Mouse (Mus musculus) stomach, postnatal 0 days (tissue): Measurements from ENCODE around the gene Ttc29. TPM values are rescaled to one million over a fixed set of nuclear protein-coding genes. Genes with fewer than 3 reads are reported as not detected.

Experiments used
- ATAC-seq: fragments of 200-750 bp; cut with Nextera tagmentation; 2 replicates; pipeline ENCODE4 v1.8.0; 2017; ENCODE audit not compliant: low FRiP score, low TSS enrichment
- DNase-seq: peaks from one replicate; pipeline ENCODE4 v3.0.0-alpha.2; 2016; ENCODE audit warnings: low spot score
- H3K27ac ChIP-seq: fragments of 300-500 bp; sonication (generic); replicated peaks from 2 replicates; pipeline ENCODE4 v1.5.1; 2014; ENCODE audit warnings: mild to moderate bottlenecking, control low read depth
- H3K27me3 ChIP-seq: fragments of 300-500 bp; sonication (generic); 2 replicates; pipeline ENCODE4 v1.6.1; 2014; ENCODE audit warnings: low read length; ENCODE audit not compliant: control insufficient read depth, insufficient read depth
- H3K36me3 ChIP-seq: fragments of 300-500 bp; sonication (generic); 2 replicates; pipeline ENCODE4 v1.6.1; 2014; ENCODE audit warnings: low read length, mixed read lengths; ENCODE audit not compliant: control insufficient read depth, insufficient read depth
- H3K4me1 ChIP-seq: fragments of 300-500 bp; sonication (generic); replicated peaks from 2 replicates; pipeline ENCODE4 v1.6.1; 2014; ENCODE audit warnings: antibody characterized with exemption; ENCODE audit not compliant: control insufficient read depth, insufficient read depth
- H3K4me2 ChIP-seq: fragments of 300-500 bp; sonication (generic); replicated peaks from 2 replicates; pipeline ENCODE4 v1.6.1; 2014; ENCODE audit warnings: low read depth, mild to moderate bottlenecking, control low read depth, moderate library complexity
- H3K4me3 ChIP-seq: fragments of 300-500 bp; sonication (generic); 2 replicates; pipeline ENCODE4 v1.5.1; 2014; ENCODE audit warnings: low read depth, low read length, control low read depth
- H3K9ac ChIP-seq: fragments of 300-500 bp; sonication (generic); 2 replicates; pipeline ENCODE4 v1.6.1; 2014; ENCODE audit warnings: mild to moderate bottlenecking, low read length, control low read depth, mixed read lengths
- H3K9me3 ChIP-seq: fragments of 300-500 bp; sonication (generic); 2 replicates; pipeline ENCODE4 v1.6.1; 2016; ENCODE audit warnings: low read length; ENCODE audit not compliant: control insufficient read depth
- CTCF ChIP-seq: IDR thresholded peaks from 2 replicates; pipeline ENCODE4 v1.5.1; 2016; ENCODE audit warnings: antibody characterized with exemption, low read depth, mild to moderate bottlenecking, moderate library complexity
- EP300 ChIP-seq: optimal IDR thresholded peaks from 2 replicates; pipeline ENCODE3; 2016; ENCODE audit warnings: antibody characterized with exemption
- WGBS: fragments of 180-500 bp; shearing (Covaris S2); extraction: QIAGEN DNeasy Blood & Tissue Kit; methylation state at CpG from one replicate; pipeline ENCODE4 v1.1.7; 2014; 5-methylcytosine and 5-hydroxymethylcytosine counted together
- polyA plus RNA-seq: library from polyadenylated mRNA; unstranded; fragments of >200 nt; fragmentation: Nextera tagmentation; extraction: Ambion mirVana; gene quantifications from 2 replicates; pipeline ENCODE4 v1.2.1, GENCODE M21; 2015

Ttc29 gene
- polyA plus RNA-seq, result not detected in 2 replicates

DNA sequence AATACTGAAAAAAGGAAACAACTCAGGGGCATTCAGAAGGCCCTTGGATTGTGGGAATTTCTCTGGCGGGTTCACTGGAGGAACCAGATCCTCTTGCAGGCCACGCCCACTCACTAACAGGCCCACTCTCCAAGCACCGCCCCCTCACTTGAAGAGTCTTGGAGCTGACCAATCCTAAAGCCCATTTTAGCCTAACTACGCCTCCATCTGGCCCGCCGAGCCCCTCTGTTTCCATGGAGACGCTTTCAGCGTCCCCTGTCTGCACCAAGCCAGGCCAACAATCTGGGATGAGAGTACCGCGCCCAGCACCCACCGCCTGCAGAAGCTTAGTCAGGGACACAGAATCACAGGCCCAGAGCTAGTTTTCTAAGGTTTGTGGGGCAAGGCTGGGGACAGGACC is at the start of gene Ttc29:
Gene Ttc29, plus strand, starts transcription at position 224 of the 400 bp plus-strand sequence.
- H3K9me3 ChIP-seq, result no peaks in the 10 kb centered on the region
- H3K9ac ChIP-seq, result no peak within 1 kb of the TSS
- TF ChIP-seq CTCF (peak; percentile 8; the same call in 1 of the 2 replicates), EP300 (no peak)
- DNase-seq (peak; percentile 53), ATAC-seq (peak; percentile 64)
- no peak within 1 kb of the TSS for H3K27ac ChIP-seq
- 3% methylated on average over 11 of the region's 11 CpGs for WGBS
- H3K4me3 ChIP-seq, result no peak within 1 kb of the TSS
- peak within 1 kb of the TSS; percentile 29; the same call in 1 of the 2 replicates for H3K4me2 ChIP-seq
- no peaks in the 10 kb centered on the region for H3K27me3 ChIP-seq
- H3K36me3 ChIP-seq, result no peaks in the 10 kb centered on the region
- H3K4me1 ChIP-seq, result no peaks in the 10 kb centered on the region

- ATAC-seq (no peak), DNase-seq (no peak)
- WGBS, result 83% methylated on average over 1 of the region's 1 CpGs
- H3K27me3 ChIP-seq, result no peaks in the 10 kb centered on the region
- H3K4me1 ChIP-seq, result no peaks in the 10 kb centered on the region
- no peak overlapping the region for H3K4me3 ChIP-seq
- H3K27ac ChIP-seq, result no peak overlapping the region
- no peaks in the 10 kb centered on the region for H3K36me3 ChIP-seq
- no peak overlapping the region for H3K9ac ChIP-seq
- H3K9me3 ChIP-seq, result no peaks in the 10 kb centered on the region
- TF ChIP-seq CTCF (no peak), EP300 (no peak)
- no peak overlapping the region for H3K4me2 ChIP-seq
These were observed 41.7 kb upstream of the Ttc29 start for GRCm38 (mm10) chr8:78171351-78171750.

GRCm38 (mm10) chr8:78182654-78183053 is 30.4 kb upstream of the Ttc29 start:
- 80% methylated on average over 7 of the region's 7 CpGs for WGBS
- DNase-seq, result no peak
- ATAC-seq, result no peak
- Histone ChIP-seq H3K4me2 (no peak overlapping the region), H3K36me3 (no peaks in the 10 kb centered on the region), H3K9ac (no peak overlapping the region), H3K9me3 (no peaks in the 10 kb centered on the region), H3K4me3 (no peak overlapping the region), H3K4me1 (no peaks in the 10 kb centered on the region), H3K27ac (no peak overlapping the region), H3K27me3 (no peaks in the 10 kb centered on the region)
- no peak for TF ChIP-seq EP300
- no peak for TF ChIP-seq CTCF

DNA sequence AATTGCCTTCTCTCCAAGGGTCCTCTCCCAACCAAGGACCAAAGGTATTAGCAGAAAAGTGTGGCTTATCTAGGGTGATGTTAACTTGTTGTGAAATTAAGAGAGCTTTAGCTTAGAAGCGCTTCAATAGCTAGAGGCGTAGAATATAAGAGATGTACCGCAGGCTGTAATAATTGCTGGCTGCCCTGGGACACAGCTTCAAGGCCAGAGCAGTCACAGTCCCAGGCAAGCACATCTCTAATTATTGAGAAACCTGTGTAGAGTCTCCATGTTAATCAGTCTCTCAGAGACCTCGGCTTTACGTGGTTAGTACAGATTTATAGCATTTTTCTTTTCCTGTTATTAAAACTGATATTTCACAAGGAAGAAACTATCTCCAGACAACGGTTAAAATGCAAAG is 29.7 kb upstream of the Ttc29 start:
- WGBS, result 91% methylated on average over 6 of the region's 6 CpGs

DNA sequence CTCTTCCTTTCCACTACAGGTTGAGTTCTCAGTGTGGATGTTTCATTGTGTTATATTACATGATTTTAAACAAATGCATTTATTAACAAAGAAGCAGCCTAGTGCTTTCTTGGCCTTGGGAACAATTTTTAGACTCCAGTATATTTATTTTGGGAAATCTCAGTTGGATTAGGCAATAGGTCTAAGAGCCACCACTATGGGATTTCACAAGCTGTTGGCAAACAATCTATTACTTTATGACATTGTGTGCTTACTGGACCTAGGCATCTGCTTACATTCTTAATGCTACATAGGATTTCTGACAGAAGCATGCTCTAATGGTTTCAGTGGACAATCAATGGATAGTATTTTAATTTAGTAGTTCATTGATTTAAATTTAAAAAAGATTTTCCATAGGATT is 26.0 kb upstream of the Ttc29 start:
- H3K4me2 ChIP-seq, result no peak overlapping the region
- ATAC-seq (no peak), DNase-seq (no peak)
- H3K4me3 ChIP-seq, result no peak overlapping the region
- no peak overlapping the region for H3K27ac ChIP-seq
- no peaks in the 10 kb centered on the region for H3K36me3 ChIP-seq
- H3K4me1 ChIP-seq, result no peaks in the 10 kb centered on the region
- no peaks in the 10 kb centered on the region for H3K9me3 ChIP-seq
- no peaks in the 10 kb centered on the region for H3K27me3 ChIP-seq
- TF ChIP-seq EP300, result no peak
- TF ChIP-seq CTCF, result no peak
- no peak overlapping the region for H3K9ac ChIP-seq

More for the DNA sequence above, 29.7 kb upstream of the Ttc29 start:
- TF ChIP-seq EP300 (no peak), CTCF (no peak)
- H3K4me3 ChIP-seq, result no peak overlapping the region
- H3K27ac ChIP-seq, result no peak overlapping the region
- no peaks in the 10 kb centered on the region for H3K9me3 ChIP-seq
- DNase-seq (no peak), ATAC-seq (no peak)
- no peaks in the 10 kb centered on the region for H3K36me3 ChIP-seq
- no peaks in the 10 kb centered on the region for H3K4me1 ChIP-seq
- H3K9ac ChIP-seq, result no peak overlapping the region
- H3K4me2 ChIP-seq, result no peak overlapping the region
- no peaks in the 10 kb centered on the region for H3K27me3 ChIP-seq

- Histone ChIP-seq H3K36me3 (no peaks in the 10 kb centered on the region), H3K27me3 (no peaks in the 10 kb centered on the region), H3K4me2 (no peak overlapping the region), H3K9me3 (no peaks in the 10 kb centered on the region), H3K4me1 (no peaks in the 10 kb centered on the region), H3K27ac (no peak overlapping the region), H3K4me3 (no peak overlapping the region), H3K9ac (no peak overlapping the region)
- no peak for ATAC-seq
- TF ChIP-seq CTCF (peak; percentile 68), EP300 (no peak)
- WGBS, result 25% methylated on average over 5 of the region's 5 CpGs
- no peak for DNase-seq
These were observed 8.9 kb upstream of the Ttc29 start for GRCm38 (mm10) chr8:78204229-78204628.
